Mouse (Mus musculus): ENCODE results near the gene Zfp618.

The Zfp618 gene

GRCm38 (mm10) chr4:63067822-63068221 lies 102.4 kb downstream of the Zfp618 start:
- DNase-seq (ENCODE audit: low spot score): no peak

DNA sequence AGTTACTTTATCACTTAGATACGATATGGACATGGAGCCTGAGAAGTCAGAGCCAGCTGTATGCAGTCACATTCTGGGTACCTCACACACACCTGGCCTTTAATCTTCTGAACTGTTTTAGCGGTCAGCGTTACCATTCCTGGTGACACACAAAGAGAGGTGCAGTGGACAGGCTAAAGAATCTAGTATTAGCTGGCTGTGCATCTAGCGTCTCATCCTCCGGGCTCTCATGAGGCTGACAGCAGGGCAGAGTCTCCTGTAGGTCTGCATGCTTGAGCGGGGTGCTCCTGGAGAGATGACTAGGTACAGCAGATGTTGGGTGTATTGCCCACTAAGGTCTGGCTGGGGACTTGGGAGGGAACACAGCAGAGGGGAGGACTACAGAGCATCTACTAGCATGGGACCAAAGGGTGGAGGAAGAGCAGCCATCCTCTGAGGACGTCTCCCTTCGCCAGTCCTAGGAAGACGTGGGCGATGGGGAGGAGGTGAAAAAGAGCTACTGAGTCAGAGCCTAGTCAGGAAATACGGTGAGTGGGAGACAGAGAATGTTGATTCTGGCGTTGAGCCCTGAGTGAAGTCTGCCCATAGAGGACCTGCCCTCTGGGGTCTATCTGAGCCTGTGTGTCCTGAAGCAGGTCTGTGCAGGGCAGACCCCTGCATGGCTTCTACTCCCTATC lies 103.3 kb downstream of the Zfp618 start:
- DNase-seq (ENCODE audit: low spot score): peak; percentile 15

DNA sequence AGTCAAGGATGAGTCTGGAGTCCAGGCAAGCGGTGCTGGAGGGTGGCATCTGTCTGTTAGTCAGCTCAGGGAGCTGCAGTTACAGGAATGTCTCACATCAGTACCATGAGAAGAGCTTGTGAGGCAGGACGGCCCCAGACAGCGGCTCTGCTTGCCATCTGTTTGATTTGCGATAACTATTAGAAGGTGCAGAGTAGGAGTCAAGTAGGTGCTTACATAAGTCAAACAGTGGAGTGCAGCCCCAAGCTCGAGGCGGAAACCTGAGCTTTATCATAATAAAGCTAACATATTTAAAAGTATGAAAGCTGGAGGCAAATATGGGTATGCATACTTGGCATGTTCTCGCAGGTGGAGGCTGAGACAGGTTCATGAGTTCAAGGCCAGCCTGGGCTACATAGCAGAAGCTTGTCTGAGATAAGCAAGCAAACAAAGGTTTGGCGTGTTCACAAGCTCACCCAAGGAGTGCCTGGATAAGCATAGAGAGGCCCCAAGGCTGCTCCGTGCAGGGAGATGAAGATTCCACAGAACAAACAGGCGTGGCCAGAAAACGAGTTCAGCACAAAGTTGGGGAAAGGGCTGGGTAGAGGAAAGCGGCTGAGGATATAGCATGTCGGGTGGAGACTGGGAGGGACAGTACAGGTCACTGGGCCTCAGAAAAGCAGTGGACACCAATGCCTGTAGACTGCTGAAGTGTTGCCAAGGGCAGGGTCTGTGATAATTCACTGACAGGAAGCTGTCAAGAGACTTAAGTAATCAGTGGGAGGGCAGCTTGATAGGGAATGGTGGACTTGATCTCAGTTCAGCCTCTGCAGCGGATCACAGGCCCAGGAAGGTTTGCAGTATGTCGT lies 106.3 kb downstream of the Zfp618 start:
- DNase-seq (ENCODE audit: low spot score): no peak

DNA sequence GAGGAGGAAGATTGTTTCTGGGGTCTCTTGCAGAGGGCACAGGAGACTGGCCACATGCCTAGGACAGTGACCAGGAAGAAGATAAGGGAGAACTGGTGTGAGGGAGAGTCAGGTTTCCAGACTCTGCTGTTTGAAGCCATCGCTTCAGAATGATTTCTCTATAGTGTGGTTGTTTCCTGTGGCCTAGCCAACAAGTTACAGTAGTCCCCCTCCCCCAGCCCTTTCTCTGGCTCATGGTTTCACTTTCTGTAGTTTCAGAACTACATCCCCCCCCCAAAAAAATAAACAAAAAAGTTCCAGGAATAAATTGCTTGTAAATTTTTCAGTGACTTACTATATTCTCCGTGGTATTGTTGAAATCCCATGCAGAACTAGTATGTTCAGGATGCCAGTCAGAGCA lies 107.8 kb downstream of the Zfp618 start:
- DNase-seq (ENCODE audit: low spot score): no peak

GRCm38 (mm10) chr4:63079159-63079558 lies 113.8 kb downstream of the Zfp618 start:
- DNase-seq (ENCODE audit: low spot score): no peak

DNA sequence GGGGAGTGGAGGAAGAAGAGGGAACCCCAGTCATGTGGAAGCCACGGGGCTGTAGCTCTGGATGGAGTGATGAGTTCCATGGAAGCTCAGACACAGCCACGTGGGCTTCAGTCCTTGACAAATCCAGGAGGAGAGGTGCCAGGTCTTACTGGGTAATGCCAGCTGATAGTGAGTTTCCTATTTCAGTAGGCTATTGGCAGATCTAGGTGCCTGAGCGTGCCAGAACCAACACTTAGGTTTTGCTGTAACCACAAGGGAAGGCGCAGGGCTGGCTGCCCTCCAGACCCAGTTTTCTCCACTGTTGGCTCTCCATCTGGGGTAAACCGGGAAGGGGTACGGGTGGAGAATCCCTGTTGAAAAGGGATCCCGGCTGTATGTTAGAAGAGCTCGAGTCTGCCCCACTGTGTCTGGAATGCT lies 119.1 kb downstream of the Zfp618 start:
- peak; percentile 38 for DNase-seq (ENCODE audit: low spot score)

GRCm38 (mm10) chr4:63089484-63089883 lies 124.1 kb downstream of the Zfp618 start:
- peak; percentile 43 for DNase-seq (ENCODE audit: low spot score)

DNA sequence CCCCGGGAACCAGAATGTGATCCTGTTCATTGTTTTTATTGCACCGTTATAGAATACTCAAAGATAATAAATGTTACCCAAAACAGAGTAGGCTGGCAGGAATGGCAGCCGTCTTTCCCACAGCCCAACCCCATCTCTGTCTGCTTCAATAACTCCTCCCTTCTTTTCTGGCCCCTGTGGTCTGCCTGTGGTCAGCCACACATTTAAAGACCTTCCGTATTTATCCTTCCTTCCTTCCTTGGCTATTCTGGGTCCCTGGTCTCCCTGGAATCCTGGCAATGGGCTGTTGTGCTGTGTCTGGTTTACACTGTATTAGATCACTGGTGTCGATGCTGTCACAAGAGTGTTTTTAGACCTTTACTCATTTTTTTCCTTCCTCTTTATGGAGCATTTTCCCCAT lies 125.8 kb downstream of the Zfp618 start:
- DNase-seq (ENCODE audit: low spot score): no peak

DNA sequence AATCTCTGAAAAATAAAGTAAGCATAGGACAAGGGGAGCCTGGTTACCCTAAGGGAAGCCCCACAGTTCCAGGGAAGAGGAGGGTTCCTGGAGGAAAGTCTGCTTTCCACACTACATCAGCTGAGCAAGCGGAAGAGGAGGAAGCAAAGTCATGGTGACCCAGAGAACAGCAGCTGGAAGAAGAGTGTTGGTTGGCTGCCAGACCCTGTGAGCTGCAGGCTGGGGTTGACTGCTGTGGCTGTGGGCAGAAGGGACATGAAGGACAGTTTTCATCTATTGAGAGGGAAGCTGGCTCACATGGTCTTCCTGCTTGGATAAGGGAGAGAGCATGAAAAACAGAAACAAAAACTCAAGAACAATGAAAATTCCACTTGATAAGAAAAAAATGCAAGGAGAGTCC lies 132.2 kb downstream of the Zfp618 start:
- DNase-seq (ENCODE audit: low spot score): no peak

- DNase-seq (ENCODE audit: low spot score): no peak
These were observed 135.1 kb downstream of the Zfp618 start for GRCm38 (mm10) chr4:63100478-63100877.

- no peak for DNase-seq (ENCODE audit: low spot score)
These were observed 136.7 kb downstream of the Zfp618 start for GRCm38 (mm10) chr4:63102025-63102424.

GRCm38 (mm10) chr4:63105651-63106050 lies 140.3 kb downstream of the Zfp618 start:
- no peak for DNase-seq (ENCODE audit: low spot score)

DNA sequence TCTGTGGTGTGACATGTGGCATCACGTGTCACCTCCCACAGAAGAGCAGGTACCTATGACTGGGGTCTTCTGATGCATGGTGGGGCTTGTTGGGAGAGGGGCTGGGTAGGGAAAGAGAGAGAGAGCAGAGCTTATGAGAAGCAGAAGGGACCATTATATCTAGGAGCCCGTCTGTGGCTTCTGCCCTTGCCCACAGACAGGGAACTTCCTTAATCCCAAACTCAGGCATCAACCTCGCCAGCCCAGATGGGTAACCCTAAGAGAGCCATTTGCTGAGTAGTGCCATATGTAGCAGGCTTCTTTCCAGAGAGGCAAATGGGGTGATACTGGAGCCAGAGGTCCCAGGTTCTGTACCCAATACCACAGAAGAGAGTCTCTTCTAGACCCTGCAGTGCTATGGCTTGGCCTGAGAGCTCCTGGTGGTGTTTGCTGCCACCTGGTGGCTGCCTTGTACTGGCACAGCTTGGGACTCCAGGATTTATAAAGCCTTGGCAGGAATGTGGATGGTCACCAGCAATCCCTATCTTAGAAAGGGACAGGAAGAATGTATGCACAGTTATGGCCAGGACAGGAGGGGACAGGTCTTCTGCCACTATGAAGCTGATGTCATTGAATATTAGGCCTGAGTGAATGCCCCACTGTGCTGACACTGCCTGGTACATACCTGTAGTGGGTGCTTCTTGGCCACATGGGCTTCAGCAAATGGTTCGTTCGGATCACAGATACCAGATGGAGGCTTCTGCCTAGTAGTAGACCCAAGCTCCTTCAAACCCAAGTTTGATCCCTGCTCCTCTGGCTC lies 153.5 kb downstream of the Zfp618 start:
- peak; percentile 82 for DNase-seq (ENCODE audit: low spot score)

GRCm38 (mm10) chr4:63124861-63125466 lies 159.6 kb downstream of the Zfp618 start:
- no peak for DNase-seq (ENCODE audit: low spot score)

DNA sequence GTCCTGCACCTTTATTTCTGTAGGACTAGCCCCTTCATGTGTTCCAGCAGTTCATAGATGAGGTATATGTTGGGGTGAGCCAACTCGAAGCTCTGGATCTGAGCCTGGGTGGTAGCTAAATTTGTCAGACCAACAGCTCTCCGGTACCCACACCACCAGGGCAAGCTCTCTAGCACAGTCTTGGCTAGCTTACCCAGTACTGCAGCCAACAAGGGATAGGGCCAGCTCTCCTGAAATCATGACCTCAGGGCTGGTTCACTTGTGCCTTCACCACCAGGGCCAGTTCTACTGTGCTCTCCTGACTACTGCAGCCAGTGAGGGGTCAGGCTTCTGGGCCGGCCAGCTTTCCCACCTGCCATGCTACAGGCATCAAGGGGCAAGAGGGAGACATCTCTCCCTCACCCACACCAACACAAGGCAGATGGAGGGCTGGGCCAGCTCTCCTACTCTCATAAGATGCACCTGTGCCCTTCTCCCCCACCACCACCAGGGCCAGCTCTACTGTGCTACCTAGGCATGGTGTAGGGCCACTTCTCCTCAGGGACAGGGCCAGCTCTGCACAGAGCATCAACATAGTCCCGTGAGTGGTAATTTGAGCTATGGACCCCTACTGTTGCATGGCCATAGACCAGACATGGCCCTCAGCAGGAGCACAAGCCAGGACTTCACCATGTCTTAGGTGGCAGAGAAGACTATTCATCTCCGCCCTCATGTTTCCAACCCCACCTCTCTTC lies 164.7 kb downstream of the Zfp618 start:
- no peak for DNase-seq (ENCODE audit: low spot score)

- DNase-seq (ENCODE audit: low spot score): no peak
These were observed 181.9 kb downstream of the Zfp618 start for GRCm38 (mm10) chr4:63147268-63147667.

DNA sequence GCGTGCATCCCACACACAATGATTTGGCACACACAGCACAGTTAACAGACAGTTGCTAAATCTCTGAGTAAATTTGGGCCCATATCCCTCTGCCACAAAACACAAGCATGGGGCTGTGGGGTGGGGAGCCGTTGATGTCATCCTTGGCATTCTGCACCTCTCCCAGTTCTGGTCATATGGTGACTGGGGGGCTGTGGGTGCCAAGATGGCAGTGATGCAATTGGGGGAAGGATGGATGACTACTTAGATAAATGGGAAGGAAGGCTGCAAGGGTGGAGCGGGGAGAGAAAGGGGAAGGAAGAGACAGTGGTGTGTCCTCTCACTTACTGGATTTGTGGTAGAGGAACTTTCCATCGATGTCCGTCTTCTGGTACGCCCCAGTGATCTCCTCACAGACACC lies 185.8 kb downstream of the Zfp618 start:
- DNase-seq (ENCODE audit: low spot score): peak; percentile 14

DNA sequence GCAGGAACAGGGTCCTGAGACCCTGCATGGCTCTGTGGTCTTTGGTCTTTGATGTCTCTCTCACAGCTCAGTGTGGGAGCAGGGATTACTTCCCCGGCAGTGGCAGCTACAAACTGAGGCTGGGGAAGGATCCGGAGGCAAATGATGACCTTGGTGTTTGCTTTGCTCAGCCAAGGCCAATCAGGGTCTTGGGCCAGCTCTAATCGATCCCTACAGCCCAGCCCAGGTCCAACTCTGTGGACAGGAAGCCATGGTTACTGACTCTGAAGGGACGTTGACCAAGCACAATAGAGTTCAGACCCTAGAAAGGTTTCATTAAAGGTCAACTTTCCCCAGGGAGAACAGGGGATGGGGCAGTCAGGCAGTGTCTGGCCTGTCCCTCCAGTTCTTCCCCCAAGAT lies 188.7 kb downstream of the Zfp618 start:
- no peak for DNase-seq (ENCODE audit: low spot score)

- no peak for DNase-seq (ENCODE audit: low spot score)
These were observed 189.3 kb downstream of the Zfp618 start, which contains the start of gene Ambp for GRCm38 (mm10) chr4:63154699-63155098. Gene Ambp (minus strand): TSS chr4:63154799.

- no peak for DNase-seq (ENCODE audit: low spot score)
These were observed 190.2 kb downstream of the Zfp618 start for GRCm38 (mm10) chr4:63155596-63155995.
